Mouse (Mus musculus) ES-E14 (cell line): Measurements from ENCODE around the gene Slc1a5. TPM values are rescaled to one million over a fixed set of nuclear protein-coding genes. Genes with fewer than 3 reads are reported as not detected.

Experiments
- DNase-seq: peaks from one replicate; pipeline ENCODE4 v3.0.0-alpha.2; 2013; ENCODE audit warnings: low read depth, low spot score
- H3K27ac ChIP-seq: 2 replicates; pipeline ENCODE4 v1.5.1; 2012; ENCODE audit warnings: low read depth, mild to moderate bottlenecking, low read length, moderate library complexity, mixed read lengths; ENCODE audit not compliant: poor library complexity, insufficient read depth, severe bottlenecking
- H3K36me3 ChIP-seq: 2 replicates; pipeline ENCODE4 v1.6.1; 2012; ENCODE audit warnings: mild to moderate bottlenecking, low read length, moderate library complexity, mixed read lengths; ENCODE audit not compliant: control insufficient read depth, poor library complexity, insufficient read depth, severe bottlenecking
- H3K4me1 ChIP-seq, 2 experiments: fragments of 150-350 bp in 1 of 2; sonication (generic) in 1 of 2; 2 replicates each; pipeline ENCODE4 v1.6.1; 2012; ENCODE audit warnings: low read length in 2 of 2, mild to moderate bottlenecking in 1 of 2, mixed read lengths in 1 of 2; ENCODE audit not compliant: control insufficient read depth in 2 of 2, insufficient read depth in 2 of 2, poor library complexity in 1 of 2
- H3K4me3 ChIP-seq, 2 experiments: fragments of 150-350 bp in 1 of 2; sonication (generic) in 1 of 2; 2 replicates each; pipeline ENCODE4 v1.5.1; 2012; ENCODE audit warnings: low read length in 2 of 2, low read depth in 1 of 2, mild to moderate bottlenecking in 1 of 2, mixed read lengths in 1 of 2; ENCODE audit not compliant: insufficient read depth in 1 of 2, poor library complexity in 1 of 2, severe bottlenecking in 1 of 2
- H3K9ac ChIP-seq: 2 replicates; pipeline ENCODE4 v1.6.1; 2012; ENCODE audit warnings: low read depth, mild to moderate bottlenecking, low read length, mixed read lengths; ENCODE audit not compliant: poor library complexity, insufficient read depth, severe bottlenecking
- H3K9me3 ChIP-seq: fragments of 150-350 bp; sonication (generic); 2 replicates; pipeline ENCODE4 v1.6.1; 2012; ENCODE audit warnings: low read depth, mild to moderate bottlenecking, low read length; ENCODE audit not compliant: control insufficient read depth, insufficient read depth
- CHD2 ChIP-seq: IDR thresholded peaks from 2 replicates; pipeline ENCODE4 v1.6.1; 2014; ENCODE audit warnings: mild to moderate bottlenecking, low read depth, low read length, inconsistent platforms
- HCFC1 ChIP-seq: IDR thresholded peaks from 2 replicates; pipeline ENCODE4 v1.6.1; 2012; ENCODE audit warnings: low read length, inconsistent platforms, borderline replicate concordance; ENCODE audit not compliant: insufficient read depth
- MAFK ChIP-seq: IDR thresholded peaks from 2 replicates; pipeline ENCODE4 v1.6.1; 2014; ENCODE audit warnings: mild to moderate bottlenecking, low read depth, low read length, inconsistent platforms; ENCODE audit not compliant: insufficient read depth
- ZC3H11A ChIP-seq: IDR thresholded peaks from 2 replicates; pipeline ENCODE4 v1.6.1; 2012; ENCODE audit warnings: low read depth, mild to moderate bottlenecking, inconsistent platforms, low read length, borderline replicate concordance
- ZNF384 ChIP-seq: IDR thresholded peaks from 2 replicates; pipeline ENCODE4 v1.6.1; 2012; ENCODE audit warnings: low read depth, low read length, inconsistent platforms
- in situ Hi-C, 2 experiments: fragments of 600-800 bp; cut with MboI; formaldehyde crosslinking; loops; one replicate each; pipeline ENCODE4 v1.15.1; 2025; ENCODE audit warnings: low sequenced_read_pairs in 2 of 2, inconsistent platforms in 1 of 2; ENCODE audit not compliant: unreplicated experiment in 2 of 2
- total RNA-seq: library from RNA; depleted of rRNA; stranded (reverse); fragments of 300-350 nt; gene quantifications from 2 replicates; pipeline ENCODE4 v1.2.3, GENCODE M21; 2012

Gene Slc1a5
- total RNA-seq, 1 experiment, result 72.0 TPM

DNA sequence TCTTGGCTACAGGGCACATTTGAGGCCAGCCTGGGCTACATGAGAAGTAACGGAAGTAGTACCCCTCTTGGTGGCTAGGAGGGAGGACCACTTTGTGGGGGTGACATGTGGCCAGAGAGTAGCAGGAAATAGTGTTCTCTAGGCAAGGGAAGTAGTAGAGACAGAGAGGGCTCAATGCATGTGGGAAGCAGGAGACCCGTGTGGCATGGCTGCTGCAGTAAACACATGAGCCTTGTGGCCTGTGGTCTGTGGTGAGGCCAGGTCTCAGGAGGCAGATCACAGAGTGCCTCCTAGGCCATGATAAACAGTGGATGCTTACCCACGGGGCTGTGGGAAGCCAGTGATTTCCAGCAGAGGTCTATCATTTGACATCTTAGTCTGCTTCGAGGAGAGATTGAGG, 46.1 kb downstream of the Slc1a5 start:
- TF ChIP-seq ZC3H11A (no peak), ZNF384 (no peak), CHD2 (no peak), HCFC1 (no peak), MAFK (no peak)
- H3K4me3 ChIP-seq, result no peak overlapping the region
- in situ Hi-C loops, result no loop called here
- H3K36me3 ChIP-seq, result peaks cover 56% of the 10 kb centered on the region
- H3K9ac ChIP-seq, result no peak overlapping the region
- DNase-seq, result no peak
- no peak overlapping the region for H3K27ac ChIP-seq
- H3K9me3 ChIP-seq, result no peaks in the 10 kb centered on the region
- peaks cover 0 to 6% of the 10 kb centered on the region in 2 experiments; a peak in 1 of 4 replicates for H3K4me1 ChIP-seq

DNA sequence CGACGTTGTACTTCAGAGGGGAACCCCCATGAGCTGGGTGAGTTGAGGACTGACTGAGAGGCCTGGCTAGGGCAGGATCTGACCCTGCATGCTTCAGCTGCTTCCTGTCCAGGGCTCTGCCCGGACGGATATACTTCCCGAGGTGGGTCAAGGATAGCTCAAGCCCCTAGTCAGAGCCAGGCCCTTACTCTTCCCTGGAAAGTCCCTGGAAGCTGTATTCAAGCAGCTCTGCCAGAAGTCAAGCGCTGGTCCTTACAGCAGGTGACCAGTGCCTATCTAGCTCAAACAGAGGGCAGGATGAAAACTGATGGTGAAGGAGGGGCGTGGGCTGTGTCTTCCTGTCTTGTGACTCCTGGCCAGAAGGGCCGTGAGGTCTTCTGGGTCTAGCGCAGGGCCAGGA, 49.3 kb downstream of the Slc1a5 start:
- H3K4me3 ChIP-seq, result no peak overlapping the region

GRCm38 (mm10) chr7:16837916-16838803, 57.0 kb downstream of the Slc1a5 start:
- H3K36me3 ChIP-seq, result peaks cover 38% of the 10 kb centered on the region
- in situ Hi-C loops, result no loop called here

More for the DNA sequence above, 49.3 kb downstream of the Slc1a5 start:
- no peak overlapping the region for H3K9ac ChIP-seq
- DNase-seq, result no peak
- H3K4me1 ChIP-seq, result peaks cover 0 to 6% of the 10 kb centered on the region in 2 experiments; a peak in 1 of 4 replicates
- H3K27ac ChIP-seq, result no peak overlapping the region
- TF ChIP-seq HCFC1, result no peak
- TF ChIP-seq MAFK, result no peak
- no peak for TF ChIP-seq ZNF384
- TF ChIP-seq CHD2, result no peak
- no peak for TF ChIP-seq ZC3H11A
- H3K9me3 ChIP-seq, result no peaks in the 10 kb centered on the region
- in situ Hi-C loops, result no loop called here
- peaks cover 65% of the 10 kb centered on the region for H3K36me3 ChIP-seq

GRCm38 (mm10) chr7:16838804-16839426, 57.8 kb downstream of the Slc1a5 start:
- TF ChIP-seq ZC3H11A (no peak), ZNF384 (no peak), HCFC1 (no peak), CHD2 (no peak), MAFK (no peak)
- Histone ChIP-seq H3K4me3 (no peak overlapping the region), H3K4me1 (peaks cover 3 to 13% of the 10 kb centered on the region in 2 experiments; a peak in 3 of 4 replicates), H3K9ac (no peak overlapping the region), H3K36me3 (peaks cover 33% of the 10 kb centered on the region), H3K27ac (no peak overlapping the region), H3K9me3 (no peaks in the 10 kb centered on the region)
- DNase-seq, result no peak
- in situ Hi-C loops, result no loop called here

More at GRCm38 (mm10) chr7:16837916-16838803, 57.0 kb downstream of the Slc1a5 start:
- Histone ChIP-seq H3K4me1 (peaks cover 1 to 9% of the 10 kb centered on the region in 2 experiments; a peak in 2 of 4 replicates), H3K4me3 (no peak overlapping the region), H3K27ac (no peak overlapping the region), H3K9ac (no peak overlapping the region), H3K9me3 (no peaks in the 10 kb centered on the region)
- TF ChIP-seq ZNF384, result no peak
- TF ChIP-seq CHD2, result no peak
- TF ChIP-seq MAFK, result no peak
- TF ChIP-seq HCFC1, result no peak
- TF ChIP-seq ZC3H11A, result no peak
- DNase-seq, result no peak
